Mouse (Mus musculus) G1E (cell line): ENCODE measurements around the gene Abcd3.

Experiments
- CTCF ChIP-seq: IDR thresholded peaks from 2 replicates; pipeline ENCODE4 v1.5.1; 2012; ENCODE audit warnings: low read depth, low read length, inconsistent platforms, mixed read lengths
- GATA2 ChIP-seq: IDR thresholded peaks from 2 replicates; pipeline ENCODE4 v1.6.1; 2012; ENCODE audit warnings: low read depth, low read length, inconsistent platforms, borderline replicate concordance
- TAL1 ChIP-seq: conservative IDR thresholded peaks from 2 replicates; pipeline ENCODE4 v1.6.1; 2012; ENCODE audit warnings: low read depth, low read length, inconsistent platforms, mixed read lengths

GRCm38 (mm10) chr3:121794214-121794613, 20.9 kb downstream of the Abcd3 start:
- TF ChIP-seq CTCF (no peak), GATA2 (no peak), TAL1 (no peak)
